Mouse (Mus musculus) forebrain, embryonic 11.5 days (tissue): ENCODE data around the gene Cic. TPM values are rescaled to one million over a fixed set of nuclear protein-coding genes. Genes with fewer than 3 reads are reported as not detected.

ENCODE experiments used
- ATAC-seq: fragments of 200-750 bp; cut with Nextera tagmentation; replicated peaks from 2 replicates; pipeline ENCODE4 v1.8.0; 2017; ENCODE audit warnings: moderate TSS enrichment; ENCODE audit not compliant: low FRiP score
- DNase-seq: peaks from one replicate; pipeline ENCODE4 v3.0.0-alpha.2; 2017; ENCODE audit warnings: low spot score
- H3K27ac ChIP-seq: fragments of 300-500 bp; sonication (generic); 2 replicates; pipeline ENCODE4 v1.5.1; 2014; ENCODE audit warnings: low read depth, low read length
- H3K27me3 ChIP-seq: fragments of 300-500 bp; sonication (generic); 2 replicates; pipeline ENCODE4 v1.6.1; 2014; ENCODE audit warnings: mild to moderate bottlenecking, low read length, mixed read lengths; ENCODE audit not compliant: control insufficient read depth, insufficient read depth
- H3K36me3 ChIP-seq: fragments of 300-500 bp; sonication (generic); 2 replicates; pipeline ENCODE4 v1.6.1; 2014; ENCODE audit warnings: mild to moderate bottlenecking, low read length, moderate library complexity, mixed read lengths; ENCODE audit not compliant: control insufficient read depth, insufficient read depth
- H3K4me1 ChIP-seq: fragments of 300-500 bp; sonication (generic); replicated peaks from 2 replicates; pipeline ENCODE4 v1.6.1; 2014; ENCODE audit warnings: low read length, mixed read lengths; ENCODE audit not compliant: control insufficient read depth, insufficient read depth
- H3K4me2 ChIP-seq: fragments of 300-500 bp; sonication (generic); 2 replicates; pipeline ENCODE4 v1.6.1; 2014; ENCODE audit warnings: low read depth, mild to moderate bottlenecking, low read length, moderate library complexity, mixed read lengths; ENCODE audit not compliant: severe bottlenecking
- H3K4me3 ChIP-seq: fragments of 300-500 bp; sonication (generic); 2 replicates; pipeline ENCODE4 v1.5.1; 2014; ENCODE audit warnings: low read depth, low read length
- H3K9ac ChIP-seq: fragments of 300-500 bp; sonication (generic); 2 replicates; pipeline ENCODE4 v1.6.1; 2014; ENCODE audit warnings: low read length
- H3K9me3 ChIP-seq: fragments of 300-500 bp; sonication (generic); 2 replicates; pipeline ENCODE4 v1.6.1; 2016; ENCODE audit warnings: low read length, mixed read lengths; ENCODE audit not compliant: control insufficient read depth
- WGBS: fragments of 180-500 bp; shearing (Covaris S2); extraction: QIAGEN DNeasy Blood & Tissue Kit; methylation state at CpG from one replicate; pipeline ENCODE4 v1.1.7; 2014; 5-methylcytosine and 5-hydroxymethylcytosine counted together
- polyA plus RNA-seq: library from polyadenylated mRNA; unstranded; fragments of >200 nt; fragmentation: Nextera tagmentation; extraction: Ambion mirVana; gene quantifications from 2 replicates; pipeline ENCODE4 v1.2.1, GENCODE M21; 2014

Cic gene
- polyA plus RNA-seq, 1 experiment from 2014 or later: 44.2 TPM

DNA sequence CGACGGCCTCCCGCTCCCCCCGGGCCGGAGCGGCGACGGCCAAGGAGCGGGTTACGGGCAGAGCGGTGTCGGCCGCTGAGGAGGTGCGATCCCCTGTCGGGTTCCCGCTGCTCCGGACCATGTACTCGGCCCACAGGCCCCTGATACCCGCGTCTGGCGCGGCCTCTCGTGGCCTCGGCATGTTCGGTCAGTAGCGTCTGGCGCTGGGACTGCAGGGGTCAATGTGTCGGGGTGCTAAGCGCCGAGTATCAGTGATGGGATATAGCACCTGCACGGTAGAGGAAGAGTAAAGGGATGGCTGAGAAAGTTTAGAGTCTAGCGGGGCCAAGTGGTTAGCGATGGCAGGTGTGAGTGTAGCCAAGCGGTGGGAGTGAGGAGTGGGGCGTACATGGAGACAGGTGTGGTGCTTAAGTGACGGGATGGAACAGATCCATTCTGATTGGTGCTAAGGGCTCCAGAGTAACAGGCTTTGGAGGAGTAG, 15.3 kb downstream of the Cic start:
- no peaks in the 10 kb centered on the region for H3K9me3 ChIP-seq
- ATAC-seq (no peak), DNase-seq (peak; percentile 78)
- peak overlapping the region; percentile 84 for H3K9ac ChIP-seq
- peaks cover 35% of the 10 kb centered on the region for H3K4me1 ChIP-seq
- peak overlapping the region; percentile 96 for H3K27ac ChIP-seq
- peaks cover 18% of the 10 kb centered on the region for H3K36me3 ChIP-seq
- WGBS: under 1% methylated on average over 30 of the region's 36 CpGs
- peak overlapping the region; percentile 77 for H3K4me3 ChIP-seq
- H3K27me3 ChIP-seq: no peaks in the 10 kb centered on the region
- peak overlapping the region; percentile 83 for H3K4me2 ChIP-seq

DNA sequence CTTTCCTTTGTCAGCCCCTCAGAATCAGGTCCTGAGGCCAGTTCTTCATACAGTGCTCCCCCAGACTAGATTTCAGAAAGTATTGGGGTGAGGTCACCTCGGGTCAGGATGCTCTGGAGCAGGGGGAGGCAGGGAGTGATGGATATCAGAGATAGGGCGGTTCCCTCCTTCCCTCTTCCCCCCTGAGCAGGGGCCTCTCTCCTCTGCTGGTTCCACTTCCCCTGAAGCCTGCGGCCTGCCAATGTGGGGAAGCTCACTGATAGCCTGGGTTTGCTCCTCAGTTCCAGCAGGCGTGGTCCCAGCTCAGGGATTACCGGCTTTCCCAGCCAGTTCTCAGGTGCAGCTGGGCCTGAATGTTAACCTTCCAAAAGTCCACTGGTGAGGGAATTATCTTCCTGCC, 16.1 kb downstream of the Cic start:
- H3K4me2 ChIP-seq: peak overlapping the region; percentile 83
- H3K36me3 ChIP-seq: peaks cover 25% of the 10 kb centered on the region
- H3K9me3 ChIP-seq: no peaks in the 10 kb centered on the region
- peak overlapping the region; percentile 77 for H3K4me3 ChIP-seq
- H3K27ac ChIP-seq: peak overlapping the region; percentile 25
- DNase-seq (no peak), ATAC-seq (no peak)
- peak overlapping the region; percentile 84 for H3K9ac ChIP-seq
- 22% methylated on average over 5 of the region's 5 CpGs for WGBS
- no peaks in the 10 kb centered on the region for H3K27me3 ChIP-seq
- peaks cover 32% of the 10 kb centered on the region for H3K4me1 ChIP-seq

GRCm38 (mm10) chr7:25284171-25284570, 16.7 kb downstream of the Cic start:
- 81% methylated on average over 2 of the region's 2 CpGs for WGBS
- H3K36me3 ChIP-seq: peaks cover 31% of the 10 kb centered on the region
- H3K4me2 ChIP-seq: peak overlapping the region; percentile 83
- ATAC-seq (no peak), DNase-seq (no peak)
- no peak overlapping the region for H3K27ac ChIP-seq
- peak overlapping the region; percentile 84 for H3K9ac ChIP-seq
- peak overlapping the region; percentile 77 for H3K4me3 ChIP-seq
- H3K4me1 ChIP-seq: peaks cover 32% of the 10 kb centered on the region
- no peaks in the 10 kb centered on the region for H3K9me3 ChIP-seq
- H3K27me3 ChIP-seq: no peaks in the 10 kb centered on the region

DNA sequence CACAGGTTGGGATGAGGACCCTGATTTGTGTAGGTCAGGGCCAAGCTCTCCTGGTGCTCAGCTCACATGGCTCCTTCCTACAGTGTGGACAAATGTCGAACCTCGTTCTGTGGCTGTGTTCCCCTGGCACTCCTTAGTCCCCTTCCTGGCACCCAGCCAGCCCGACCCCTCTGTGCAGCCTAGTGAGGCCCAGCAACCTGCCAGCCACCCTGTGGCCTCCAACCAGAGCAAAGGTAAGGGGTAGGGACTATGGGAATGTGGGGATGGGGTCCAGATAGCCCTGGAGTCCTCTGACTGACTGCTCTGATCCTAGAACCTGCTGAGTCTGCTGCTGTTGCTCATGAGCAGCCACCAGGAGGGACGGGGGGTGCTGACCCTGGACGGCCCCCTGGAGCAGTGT, 17.3 kb downstream of the Cic start:
- Histone ChIP-seq H3K9me3 (no peaks in the 10 kb centered on the region; the same call in 1 of the 2 replicates), H3K4me3 (no peak overlapping the region; the same call in 1 of the 2 replicates), H3K4me1 (peaks cover 28% of the 10 kb centered on the region), H3K4me2 (no peak overlapping the region), H3K36me3 (peaks cover 36% of the 10 kb centered on the region), H3K27ac (no peak overlapping the region), H3K27me3 (no peaks in the 10 kb centered on the region), H3K9ac (no peak overlapping the region)
- DNase-seq (no peak), ATAC-seq (no peak)
- 91% methylated on average over 5 of the region's 5 CpGs for WGBS

- peaks cover 19% of the 10 kb centered on the region for H3K4me1 ChIP-seq
- WGBS: 93% methylated on average over 20 of the region's 20 CpGs
- no peak overlapping the region for H3K9ac ChIP-seq
- H3K4me2 ChIP-seq: no peak overlapping the region
- no peaks in the 10 kb centered on the region for H3K27me3 ChIP-seq
- H3K9me3 ChIP-seq: no peaks in the 10 kb centered on the region; the same call in 1 of the 2 replicates
- ATAC-seq (no peak), DNase-seq (no peak)
- no peak overlapping the region; the same call in 1 of the 2 replicates for H3K4me3 ChIP-seq
- no peak overlapping the region for H3K27ac ChIP-seq
- peaks cover 39% of the 10 kb centered on the region for H3K36me3 ChIP-seq
Measured at GRCm38 (mm10) chr7:25285511-25286238, 18.2 kb downstream of the Cic start.

DNA sequence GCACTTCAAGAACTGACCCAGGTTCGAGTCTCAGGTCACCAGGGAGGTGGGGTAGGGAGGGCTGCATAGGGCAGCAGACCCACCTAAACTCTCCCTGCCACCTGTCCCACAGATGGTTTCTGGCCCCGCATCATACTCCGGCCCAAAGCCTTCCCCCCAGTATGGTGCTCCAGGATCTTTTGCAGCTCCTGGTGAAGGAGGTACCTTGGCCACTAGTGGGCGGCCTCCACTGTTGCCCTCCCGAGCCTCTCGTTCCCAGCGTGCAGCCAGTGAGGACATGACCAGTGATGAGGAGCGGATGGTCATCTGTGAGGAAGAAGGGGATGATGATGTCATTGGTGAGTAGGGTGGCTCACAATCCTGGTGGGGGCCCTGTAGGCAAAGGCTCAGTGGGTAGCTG, 19.5 kb downstream of the Cic start:
- H3K36me3 ChIP-seq: peaks cover 41% of the 10 kb centered on the region
- H3K9ac ChIP-seq: no peak overlapping the region
- H3K4me3 ChIP-seq: no peak overlapping the region
- 87% methylated on average over 8 of the region's 8 CpGs for WGBS
- no peaks in the 10 kb centered on the region; the same call in 1 of the 2 replicates for H3K9me3 ChIP-seq
- H3K4me1 ChIP-seq: peaks cover 12% of the 10 kb centered on the region; the same call in 1 of the 2 replicates
- H3K4me2 ChIP-seq: no peak overlapping the region
- DNase-seq (no peak), ATAC-seq (no peak)
- no peak overlapping the region for H3K27ac ChIP-seq
- no peaks in the 10 kb centered on the region for H3K27me3 ChIP-seq

DNA sequence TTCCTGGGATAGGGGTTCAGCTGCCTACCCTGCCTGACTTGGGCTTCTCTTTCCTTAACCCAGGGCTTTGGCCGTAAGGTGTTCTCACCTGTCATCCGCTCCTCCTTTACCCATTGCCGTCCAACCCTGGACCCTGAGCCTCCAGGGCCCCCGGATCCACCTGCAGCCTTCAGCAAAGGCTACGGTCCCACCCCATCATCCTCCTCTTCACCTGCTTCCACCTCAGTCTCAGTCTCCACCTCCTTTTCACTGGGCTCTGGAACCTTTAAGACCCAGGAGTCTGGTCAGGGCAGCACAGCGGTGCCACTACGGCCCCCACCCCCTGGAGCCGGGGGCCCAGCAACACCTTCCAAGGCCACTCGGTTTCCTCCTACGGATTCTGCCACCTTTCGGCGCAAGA, 20.5 kb downstream of the Cic start:
- Histone ChIP-seq H3K4me3 (no peak overlapping the region), H3K9me3 (no peaks in the 10 kb centered on the region; the same call in 1 of the 2 replicates), H3K9ac (no peak overlapping the region), H3K36me3 (peaks cover 50% of the 10 kb centered on the region), H3K27ac (no peak overlapping the region), H3K4me2 (no peak overlapping the region), H3K27me3 (no peaks in the 10 kb centered on the region), H3K4me1 (peaks cover 12% of the 10 kb centered on the region; the same call in 1 of the 2 replicates)
- 95% methylated on average over 12 of the region's 12 CpGs for WGBS
- no peak for ATAC-seq
- no peak for DNase-seq

GRCm38 (mm10) chr7:25288721-25289120, 21.2 kb downstream of the Cic start:
- no peak overlapping the region for H3K4me3 ChIP-seq
- 92% methylated on average over 3 of the region's 3 CpGs for WGBS
- H3K9ac ChIP-seq: no peak overlapping the region
- ATAC-seq (no peak), DNase-seq (no peak)
- peaks cover 53% of the 10 kb centered on the region for H3K36me3 ChIP-seq
- H3K9me3 ChIP-seq: no peaks in the 10 kb centered on the region; the same call in 1 of the 2 replicates
- H3K4me1 ChIP-seq: peaks cover 7% of the 10 kb centered on the region; the same call in 1 of the 2 replicates
- H3K4me2 ChIP-seq: no peak overlapping the region
- H3K27me3 ChIP-seq: no peaks in the 10 kb centered on the region
- H3K27ac ChIP-seq: no peak overlapping the region
